Mouse (Mus musculus) heart, postnatal 10 days (tissue): ENCODE results near the gene Tnfaip2. TPM values are rescaled to one million over a fixed set of nuclear protein-coding genes. Genes with fewer than 3 reads are reported as not detected.

ENCODE experiments used
- DNase-seq, 2 experiments: peaks; one replicate each; pipeline ENCODE4 v3.0.0; 2021
- intact Hi-C: fragments of 180-260 bp; cut with DNase I; formaldehyde crosslinking; loops from one replicate; pipeline ENCODE4 v1.15.1; 2025
- total RNA-seq, 2 experiments: library from RNA; stranded (reverse); gene quantifications; 2 replicates each; pipeline ENCODE4 v1.2.3; 2021

The Tnfaip2 gene
- total RNA-seq, 2 experiments from 2014 or later = 28.9 to 41.2 TPM

DNA sequence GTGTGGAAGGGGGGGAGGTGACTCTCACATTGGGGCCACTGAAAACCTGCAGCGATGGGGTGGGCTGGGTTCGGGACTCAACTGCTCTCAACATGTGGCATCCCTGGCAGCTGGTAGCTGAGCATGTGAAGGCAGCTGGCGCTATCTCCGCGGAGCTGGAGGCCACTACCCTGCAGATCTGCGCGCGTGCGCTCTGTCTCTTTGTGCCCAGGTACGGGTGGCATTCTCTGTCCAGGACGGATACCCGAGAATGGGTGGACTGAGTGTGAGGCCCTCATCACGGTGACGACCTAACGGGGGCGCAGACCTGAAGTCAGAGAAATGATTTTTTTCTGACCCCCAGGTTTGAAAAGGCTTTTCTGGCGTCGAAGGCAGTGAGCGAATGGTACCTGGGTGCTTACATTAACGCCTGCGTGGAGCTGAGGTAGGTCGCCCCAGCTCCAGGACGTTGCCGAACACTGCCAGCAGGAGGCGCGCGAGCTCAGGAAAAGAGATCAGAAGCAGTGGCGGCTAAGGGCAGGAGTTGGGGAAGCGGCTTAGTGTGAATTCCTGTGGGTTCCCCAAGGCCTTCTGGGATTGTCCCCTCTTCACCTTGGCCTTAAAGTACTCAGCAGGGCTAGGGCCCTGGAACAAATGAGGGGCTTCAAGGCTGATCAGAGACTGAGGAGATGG is 16.3 kb upstream of the Tnfaip2 start:
- intact Hi-C loops = loop anchor here (1.0 to 10.0 kb wide), 4 partner anchors 33 to 219 kb away; no protein-coding TSS in a partner anchor
- peak; percentile 95 to 98 for DNase-seq

DNA sequence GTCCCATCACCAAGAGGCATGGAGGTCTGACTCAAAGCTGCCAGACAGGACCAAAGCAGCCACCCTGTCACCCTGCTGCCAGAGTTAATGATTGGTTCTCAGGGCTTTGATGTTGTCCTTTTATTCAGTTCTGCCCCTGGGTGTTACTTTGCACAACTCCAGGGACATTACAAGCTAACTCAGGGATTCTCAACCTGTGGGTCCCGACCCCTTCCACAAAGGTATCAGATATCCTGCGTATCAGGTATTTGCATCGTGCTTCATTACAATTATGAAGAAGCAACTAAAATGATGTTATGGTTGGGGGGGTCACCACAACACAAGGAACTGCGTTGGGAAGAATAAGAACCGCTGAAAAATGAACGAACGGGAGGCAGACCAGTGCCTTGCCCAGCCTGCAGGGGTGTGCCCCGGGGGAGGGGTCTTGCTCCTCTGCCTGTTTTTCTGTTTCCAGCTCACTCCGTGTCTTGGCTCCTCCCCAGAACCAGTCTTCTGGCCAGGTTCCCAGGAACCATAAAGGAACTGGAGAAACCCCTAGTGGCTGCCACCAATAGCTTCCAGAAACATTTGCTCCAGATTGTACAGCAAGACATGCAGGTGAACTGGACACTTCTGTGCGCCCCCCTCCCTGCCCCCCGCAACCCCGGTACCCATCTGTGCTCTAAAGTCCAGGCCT is 14.7 kb upstream of the Tnfaip2 start:
- intact Hi-C loops = loop anchor here (10.0 kb wide), 1 partner anchor 217 kb away; no protein-coding TSS in a partner anchor
- peak in 1 of 2 experiments; percentile 41 for DNase-seq

DNA sequence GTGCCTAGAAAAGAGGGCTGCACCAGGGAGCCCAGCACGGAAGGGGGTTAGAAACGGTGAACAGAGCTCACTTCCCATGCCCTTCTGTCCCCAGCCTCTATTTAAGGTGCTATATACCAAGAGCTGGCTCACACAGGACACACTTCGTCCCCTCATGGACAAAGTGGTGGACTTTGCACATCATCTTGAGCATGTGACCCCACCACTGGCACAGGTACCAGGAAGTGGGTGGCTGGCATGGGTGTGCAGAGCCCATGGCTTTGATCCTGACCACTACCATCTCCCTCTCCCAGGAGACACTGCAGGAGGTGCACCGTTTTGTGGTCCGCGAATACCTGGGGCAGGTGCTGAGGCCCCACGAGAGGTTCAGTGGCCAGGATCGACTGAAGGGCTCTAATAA is 13.9 kb upstream of the Tnfaip2 start:
- DNase-seq = no peak
- intact Hi-C loops = loop anchor here (10.0 kb wide), 1 partner anchor 216 kb away; no protein-coding TSS in a partner anchor

DNA sequence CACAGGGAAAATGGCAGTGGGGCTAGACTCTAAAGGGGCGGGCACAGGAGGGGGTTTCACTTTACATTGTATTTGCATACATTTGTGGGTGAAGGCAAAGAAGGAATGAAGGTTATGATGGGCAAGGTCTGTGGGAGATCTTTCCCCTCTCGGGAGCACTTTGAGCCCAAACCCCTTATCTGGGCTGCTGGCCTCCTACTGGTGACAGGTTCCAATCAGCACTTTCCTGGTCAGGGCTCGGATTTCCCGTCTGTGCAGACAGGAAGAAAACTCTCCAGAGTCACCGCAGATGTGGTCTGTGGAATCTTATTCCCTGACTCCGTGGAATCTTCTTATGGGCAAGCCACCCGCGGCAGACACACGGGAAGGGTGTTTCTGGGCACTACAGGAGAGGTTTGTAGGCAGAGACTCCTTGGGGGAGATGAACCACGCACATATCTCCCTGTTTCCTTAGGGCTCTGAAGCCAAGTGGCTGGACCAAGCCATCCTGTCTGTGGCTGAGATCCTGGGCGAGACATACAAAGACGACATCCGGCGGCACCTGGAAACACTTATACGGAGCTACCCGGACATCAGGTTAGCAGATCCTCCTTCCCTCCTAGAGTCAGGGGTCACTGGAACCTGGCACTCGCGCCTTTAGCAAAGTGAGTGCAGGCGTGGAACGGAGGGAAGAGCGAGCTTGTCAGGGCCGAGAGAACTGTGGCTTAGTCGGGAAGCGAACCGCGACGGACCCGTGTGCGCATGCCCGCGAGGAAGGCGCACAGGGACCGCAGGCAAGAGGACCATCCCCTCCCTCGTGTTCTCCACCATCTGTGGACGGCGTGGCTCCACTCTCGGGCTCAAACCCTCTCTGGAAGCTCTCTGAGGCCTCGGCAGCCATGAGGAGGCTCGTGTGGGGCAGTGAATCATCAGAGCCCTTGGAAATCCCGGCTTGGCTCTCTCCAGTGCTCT is 13.0 kb upstream of the Tnfaip2 start:
- peak; percentile 63 to 75 for DNase-seq
- intact Hi-C loops = loop anchor here (10.0 kb wide), 1 partner anchor 216 kb away; no protein-coding TSS in a partner anchor

DNA sequence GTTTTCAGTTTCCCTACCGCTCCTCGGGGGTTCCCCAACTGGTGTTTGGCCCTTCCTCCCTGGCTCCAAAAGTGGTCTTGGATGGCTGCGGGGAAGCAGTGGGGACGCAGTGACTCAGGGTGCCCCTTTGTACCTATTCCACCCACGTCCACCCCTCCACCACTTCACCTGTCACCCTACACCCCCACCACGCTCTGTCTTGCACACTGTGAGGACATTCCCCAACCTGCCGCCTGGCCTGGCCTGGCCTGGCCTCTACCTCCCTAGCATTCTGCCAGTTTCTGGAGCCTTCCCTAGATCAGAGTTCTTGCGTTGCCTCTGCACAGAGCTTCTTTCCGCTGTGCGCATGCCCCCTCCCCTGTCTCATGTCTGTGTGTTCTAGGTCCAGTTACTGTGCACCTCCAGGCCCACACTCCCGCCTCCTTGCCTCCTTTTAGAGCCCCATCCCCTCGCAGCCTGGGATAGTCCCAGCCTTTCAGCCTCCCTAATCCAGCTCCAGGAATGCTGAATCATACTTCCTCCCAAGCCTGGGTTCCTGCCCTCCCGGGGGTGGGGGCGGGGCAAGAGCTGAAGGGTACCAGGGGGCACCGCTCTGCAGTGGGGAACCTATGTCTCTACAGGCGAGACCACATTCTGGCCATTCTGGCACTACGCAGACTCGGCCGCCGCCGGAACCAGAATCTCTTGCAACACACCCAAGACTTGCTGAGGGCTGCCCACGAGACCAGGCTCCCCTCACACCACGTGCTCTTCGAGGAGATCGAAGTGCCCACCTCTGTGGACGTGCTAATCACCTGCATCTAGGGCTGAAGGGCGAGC is 12.0 kb upstream of the Tnfaip2 start:
- peak; percentile 46 to 57 for DNase-seq
- intact Hi-C loops = no loop called here

DNA sequence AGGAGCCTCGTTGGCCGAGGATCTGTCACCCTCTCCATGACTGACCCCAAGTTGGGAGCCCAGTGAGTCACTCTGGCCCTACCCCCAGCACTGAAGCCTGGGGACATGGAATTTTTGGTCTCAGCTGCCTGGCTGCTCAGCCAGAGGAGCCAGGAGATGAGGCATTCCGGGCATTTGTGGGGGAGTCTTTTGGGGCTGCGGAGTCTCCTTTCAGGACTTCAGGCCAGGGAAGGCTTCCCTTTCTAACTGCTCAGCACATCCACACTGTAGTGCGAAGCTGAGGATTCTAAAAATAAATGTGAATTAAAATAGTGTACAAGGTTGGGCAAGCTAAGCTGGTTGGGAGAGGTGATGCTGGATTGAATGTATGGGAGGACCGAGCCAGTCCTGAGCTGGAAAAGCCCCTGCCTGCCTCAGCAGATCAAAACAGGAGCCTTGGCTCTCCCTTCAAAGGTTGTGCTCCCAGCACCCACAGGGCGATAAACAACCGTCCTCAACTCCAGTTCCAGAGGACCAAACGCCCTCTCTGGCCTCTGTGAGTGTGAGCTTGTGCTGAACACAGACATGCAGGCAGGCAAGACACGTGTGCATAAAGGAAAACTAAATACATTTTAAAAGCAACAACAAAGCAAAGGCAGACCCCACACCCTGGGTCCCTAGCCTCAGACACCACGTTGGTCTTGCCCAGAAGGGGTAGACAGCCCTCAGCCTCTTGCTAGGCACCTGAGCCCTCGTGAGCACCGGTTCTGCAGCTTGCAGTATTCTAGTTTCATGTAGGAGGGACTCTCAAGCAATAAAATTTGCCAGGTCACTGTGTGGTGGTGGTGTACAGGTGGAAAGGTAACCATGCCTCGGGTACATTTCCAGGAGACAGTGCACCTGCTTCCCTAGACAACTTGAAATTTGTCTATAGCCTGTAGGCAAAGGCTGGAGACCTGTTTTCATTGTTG is 11.1 kb upstream of the Tnfaip2 start:
- peak in 1 of 2 experiments; percentile 54 for DNase-seq
- intact Hi-C loops = no loop called here

DNA sequence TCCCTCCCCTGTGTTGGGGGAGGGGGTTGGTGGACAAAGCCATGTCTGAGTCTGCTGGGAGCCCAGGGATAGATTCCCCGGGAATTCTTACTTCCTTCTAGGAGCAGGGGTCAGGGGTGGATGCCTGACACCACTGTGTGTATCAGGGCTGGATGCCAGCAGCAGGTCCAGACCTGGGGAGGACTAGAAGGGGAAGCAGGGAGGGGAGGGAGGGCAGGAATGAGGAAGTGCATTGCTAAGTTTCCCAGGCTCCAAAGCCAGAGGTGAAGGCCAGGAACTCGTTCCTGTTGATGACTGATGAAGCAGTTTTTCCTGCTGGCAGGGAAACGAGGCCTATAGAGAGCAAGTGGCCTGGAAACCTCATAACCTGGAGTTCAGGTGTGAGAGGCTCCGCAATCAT is 10.2 kb upstream of the Tnfaip2 start:
- intact Hi-C loops = no loop called here
- DNase-seq = peak in 1 of 2 experiments; percentile 21

DNA sequence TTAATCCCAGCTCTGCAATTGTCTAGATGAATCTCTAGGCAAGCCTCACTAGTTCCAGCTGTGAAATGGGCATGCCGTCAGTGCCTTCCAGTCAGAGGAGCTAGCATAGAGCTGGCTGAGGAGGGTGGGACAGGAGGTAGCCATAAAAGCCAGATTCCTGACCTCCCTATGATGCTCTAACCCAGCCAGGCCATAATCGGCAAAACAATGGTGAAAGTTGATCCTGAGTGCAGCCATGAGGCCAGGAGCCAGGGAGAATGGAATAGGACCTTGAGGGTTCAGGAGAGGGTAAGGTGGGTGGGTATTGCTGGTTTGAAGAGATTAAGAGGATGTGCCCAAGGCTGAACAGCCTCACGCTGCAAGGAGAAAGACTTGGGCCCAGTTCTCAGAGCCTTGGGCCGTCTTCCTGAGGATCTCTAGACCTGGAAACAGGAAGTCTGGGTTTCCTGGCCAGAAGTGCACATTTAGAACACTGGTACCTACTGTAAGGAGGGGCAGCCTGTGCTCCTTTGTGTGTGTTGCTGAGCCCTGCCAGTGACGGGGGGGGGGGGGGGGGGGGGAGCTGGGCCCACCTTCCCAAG is 9.4 kb upstream of the Tnfaip2 start:
- no peak for DNase-seq
- intact Hi-C loops = no loop called here

DNA sequence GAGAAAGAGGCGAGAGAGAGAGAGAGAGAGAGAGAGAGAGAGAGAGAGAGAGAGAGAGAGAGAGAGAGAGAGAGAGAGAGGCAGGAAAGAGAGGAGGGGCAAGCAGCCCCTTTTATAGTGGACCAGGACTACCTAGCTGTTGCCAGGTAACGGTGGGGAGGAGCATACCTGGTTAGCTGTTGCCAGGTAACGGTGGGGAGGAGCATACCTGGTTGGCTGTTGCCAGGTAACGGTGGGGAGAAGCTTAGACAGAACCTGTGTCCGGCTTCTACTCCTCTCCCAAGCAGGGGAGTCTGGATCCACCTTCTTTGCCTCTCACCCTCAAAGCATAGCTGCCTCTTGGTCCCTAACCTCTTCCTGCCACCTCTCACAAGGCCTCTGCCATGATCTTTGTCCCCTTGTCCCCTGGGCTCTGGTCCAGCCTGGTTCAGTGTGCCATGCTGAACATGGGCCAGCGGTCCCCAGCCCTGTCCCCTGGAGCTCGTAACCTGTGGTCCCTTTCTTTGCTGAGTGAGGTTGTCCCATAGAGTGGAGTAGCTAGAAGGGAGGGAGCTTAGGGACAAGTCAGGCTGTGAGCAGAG is 8.0 kb upstream of the Tnfaip2 start:
- intact Hi-C loops = no loop called here
- peak in 1 of 2 experiments; percentile 30 for DNase-seq

DNA sequence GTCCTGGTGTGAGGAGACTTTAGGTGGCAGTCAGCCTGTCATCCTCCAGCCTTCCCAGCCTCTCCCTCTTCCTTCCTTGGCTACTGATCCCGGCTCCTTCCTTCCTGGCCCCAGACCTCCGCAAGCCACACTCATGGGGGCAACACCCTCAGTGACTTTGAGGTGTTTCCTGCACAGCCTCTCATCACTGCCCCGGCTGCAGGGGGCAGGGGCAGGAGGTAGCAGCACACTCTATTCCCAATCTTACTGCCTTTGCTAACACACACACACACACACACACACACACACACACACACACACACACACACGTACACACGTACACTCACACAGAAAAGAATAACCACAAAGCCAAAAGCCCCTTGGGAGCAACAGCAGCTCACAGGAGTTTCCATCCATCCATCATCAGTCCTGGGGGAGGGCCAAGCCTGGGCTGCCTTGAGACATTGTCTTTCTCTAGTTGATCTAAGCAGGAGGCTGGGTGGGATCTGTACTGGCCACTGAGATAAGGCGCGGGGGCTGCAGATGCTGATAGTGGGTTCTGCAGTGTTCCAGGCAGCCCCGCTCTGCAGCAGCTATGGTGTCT is 7.4 kb upstream of the Tnfaip2 start:
- intact Hi-C loops = no loop called here
- peak; percentile 56 to 64 for DNase-seq

DNA sequence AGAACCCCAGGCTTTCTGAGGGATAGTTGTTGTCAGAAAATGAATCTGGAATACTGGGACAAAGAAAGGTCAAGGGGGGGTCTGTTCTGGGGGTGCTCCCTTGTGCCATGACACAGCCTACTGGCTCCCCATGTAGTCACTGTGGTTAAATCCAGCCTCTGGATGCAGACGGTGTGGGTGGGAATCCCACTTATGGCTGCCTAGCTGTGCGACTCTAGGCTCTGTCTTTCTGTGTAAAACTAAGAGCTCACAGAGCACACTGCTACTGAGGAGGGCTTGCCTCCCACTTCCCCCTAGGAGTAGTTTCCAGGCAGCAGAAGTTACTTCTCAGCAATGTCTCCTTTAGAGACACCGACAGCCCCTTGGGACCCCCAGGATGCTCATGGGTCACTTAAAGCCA is 6.1 kb upstream of the Tnfaip2 start:
- no peak for DNase-seq
- intact Hi-C loops = no loop called here

DNA sequence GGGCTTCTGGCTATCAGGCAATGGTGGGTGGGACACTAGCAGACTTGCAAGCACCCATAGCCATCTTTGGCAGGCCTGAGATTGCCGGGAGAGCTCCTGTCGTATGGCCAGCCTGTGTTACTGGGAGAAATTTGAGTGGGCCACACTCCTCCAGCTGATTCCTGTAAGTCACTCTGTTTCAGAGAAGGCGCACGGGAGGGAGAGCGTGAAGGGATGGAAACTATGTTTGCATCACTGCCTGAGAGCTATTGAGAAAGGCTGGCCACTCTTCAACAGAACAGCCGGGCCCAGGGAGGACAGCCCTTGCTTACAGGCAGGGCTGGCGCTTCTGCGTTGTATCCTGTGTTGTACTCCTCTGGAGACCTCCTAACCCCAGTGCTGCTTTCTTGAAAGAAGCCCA is 5.6 kb upstream of the Tnfaip2 start:
- peak; percentile 58 for DNase-seq
- intact Hi-C loops = no loop called here

DNA sequence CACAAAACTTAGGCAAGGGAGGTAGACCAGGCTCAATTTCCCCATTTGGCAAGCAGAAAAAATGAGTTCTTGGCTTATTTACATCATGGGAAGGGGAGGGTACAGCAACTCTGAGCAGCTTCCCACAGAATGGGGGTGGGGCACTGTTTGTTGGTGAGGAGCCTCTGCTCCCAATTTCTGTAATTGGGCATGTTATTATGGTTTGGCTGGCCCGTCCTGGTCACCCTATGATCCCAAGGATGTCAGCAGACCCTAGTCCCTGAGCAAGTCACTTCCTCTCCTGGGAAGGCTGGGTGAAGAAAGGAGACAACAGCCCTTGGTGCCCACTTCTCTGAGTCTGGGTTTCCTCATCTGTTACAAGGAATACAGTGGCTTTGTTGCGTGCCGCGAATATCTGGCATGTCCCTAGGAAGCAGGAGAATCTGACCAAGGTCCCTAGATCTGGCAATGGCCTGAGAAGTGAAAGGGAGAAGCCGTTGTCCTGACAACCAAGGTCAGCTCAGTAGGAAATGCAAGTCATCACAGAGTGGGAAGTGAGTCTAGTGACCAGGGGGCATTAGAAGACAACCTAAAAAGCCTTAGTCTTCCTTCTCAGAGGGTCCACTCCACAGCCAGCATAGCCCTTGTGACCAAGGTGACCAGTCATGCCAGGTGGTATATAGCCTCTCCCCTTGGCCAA is 4.9 kb upstream of the Tnfaip2 start:
- intact Hi-C loops = no loop called here
- peak in 1 of 2 experiments; percentile 29 for DNase-seq

DNA sequence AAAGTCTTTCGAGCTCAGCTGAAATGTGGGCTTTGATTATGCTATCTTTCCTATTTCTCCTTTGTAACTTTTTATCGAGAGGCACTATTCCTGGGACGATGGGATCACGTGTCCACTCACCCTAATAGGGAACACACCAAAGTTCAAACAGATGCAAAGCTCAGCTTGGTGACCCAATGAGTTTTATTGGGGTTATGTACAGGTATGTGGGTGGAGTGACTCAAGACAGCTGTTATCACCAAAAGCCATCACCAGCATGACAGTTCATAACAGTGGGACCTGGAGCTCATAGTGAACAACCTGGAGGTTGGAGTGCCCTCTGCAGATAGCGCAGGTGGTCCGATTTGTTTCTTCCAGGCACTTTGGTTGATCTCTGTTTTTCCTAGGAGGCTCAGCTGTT is 3.4 kb upstream of the Tnfaip2 start:
- intact Hi-C loops = no loop called here
- no peak for DNase-seq

DNA sequence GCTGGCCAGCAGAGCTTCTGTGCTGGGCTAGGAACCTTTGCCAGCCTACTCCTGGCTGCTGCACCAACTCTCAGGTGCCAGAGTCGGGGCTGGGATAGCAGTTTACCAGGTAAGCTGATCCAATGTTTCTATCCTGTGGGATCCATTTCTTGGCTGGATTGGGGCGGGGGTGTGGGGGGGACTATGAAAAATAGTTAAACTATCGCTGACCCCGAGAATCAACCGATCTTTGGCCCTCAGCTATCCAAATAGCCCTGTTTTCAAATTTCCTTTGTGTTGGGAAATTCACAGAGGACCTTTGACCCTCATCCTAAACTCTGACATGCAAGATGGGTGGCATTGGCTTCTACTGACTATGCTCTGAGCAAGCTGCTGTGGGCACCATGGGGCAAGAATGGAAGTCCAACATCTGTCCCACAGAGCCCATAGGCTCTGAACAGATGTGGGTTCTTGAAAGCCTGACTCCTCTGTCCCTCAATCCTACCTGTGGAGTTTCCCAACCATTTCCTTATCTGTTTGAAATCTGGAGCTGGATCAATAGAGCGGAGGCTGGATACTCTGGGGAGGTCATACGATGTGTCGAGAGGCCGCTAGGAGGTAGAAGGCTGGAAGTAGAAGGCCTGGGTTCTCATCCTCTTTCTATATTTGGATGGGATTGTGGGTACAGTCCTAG is 1.4 kb upstream of the Tnfaip2 start:
- intact Hi-C loops = no loop called here
- no peak for DNase-seq

DNA sequence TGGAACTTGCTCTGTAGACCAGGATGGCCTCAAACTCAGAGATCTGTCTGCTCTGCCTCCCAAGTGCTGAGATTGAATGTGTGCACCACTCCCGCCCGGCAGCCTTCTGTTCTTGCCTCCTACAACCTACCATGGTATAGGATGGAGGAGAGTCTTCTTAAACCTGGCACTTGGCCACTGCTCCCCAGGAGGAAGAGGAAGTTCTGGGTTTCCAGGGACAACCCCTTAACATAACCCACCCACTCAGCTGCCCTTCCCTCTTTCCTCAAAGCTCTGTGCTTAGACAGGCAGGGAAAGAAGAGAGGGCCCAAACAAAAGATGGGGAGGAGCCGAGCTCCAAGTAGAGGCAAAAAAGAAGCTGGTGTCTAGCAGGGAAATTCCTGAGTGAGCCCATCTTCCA is 746 bp upstream of the Tnfaip2 start:
- intact Hi-C loops = no loop called here

More for the DNA sequence above, 746 bp upstream of the Tnfaip2 start:
- no peak for DNase-seq
